Mouse (Mus musculus): Measurements from ENCODE around the gene Stac3.

Gene Stac3

DNA sequence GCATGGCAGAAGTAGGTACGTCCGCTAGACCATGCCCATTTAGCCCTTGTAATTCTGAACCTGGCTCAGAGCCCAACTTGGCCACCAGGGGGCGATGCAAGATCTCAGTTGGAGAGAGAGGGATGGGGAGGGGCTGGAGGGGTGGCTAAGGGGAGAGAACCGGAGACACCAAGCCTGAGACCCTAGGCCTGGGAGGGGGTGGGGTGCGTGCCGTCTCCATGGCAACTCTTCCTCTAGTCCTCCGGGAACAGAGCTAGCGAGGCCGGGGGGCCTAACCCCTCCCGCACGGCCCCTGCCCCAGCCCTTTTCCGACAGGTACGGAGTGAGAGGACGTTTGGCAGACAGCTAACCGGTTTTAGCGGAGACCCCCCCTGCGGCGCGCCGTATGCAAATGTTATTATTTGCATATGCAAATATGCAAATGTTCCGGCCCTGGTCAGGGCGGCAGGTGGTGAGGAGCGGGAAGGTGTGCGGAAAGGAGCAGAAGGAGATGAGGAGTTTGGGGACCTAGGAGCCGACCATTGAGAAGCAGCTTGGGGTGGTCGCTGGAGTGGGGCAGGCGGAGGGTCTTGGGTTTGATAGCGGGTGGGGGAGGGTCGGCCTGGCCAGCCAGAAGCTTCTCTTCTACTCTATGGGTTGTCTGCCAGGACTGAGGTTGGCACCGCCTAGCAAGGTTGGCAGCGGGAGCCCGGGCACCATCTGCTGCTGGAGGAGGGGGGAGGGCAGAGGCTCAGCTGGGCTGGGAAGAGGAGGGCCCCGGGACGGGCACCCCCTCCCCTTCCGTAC lies 7.8 kb downstream of the Stac3 start:
- peak; percentile 74 to 92 for DNase-seq (ENCODE audit: low spot score in 2 of 2)

DNA sequence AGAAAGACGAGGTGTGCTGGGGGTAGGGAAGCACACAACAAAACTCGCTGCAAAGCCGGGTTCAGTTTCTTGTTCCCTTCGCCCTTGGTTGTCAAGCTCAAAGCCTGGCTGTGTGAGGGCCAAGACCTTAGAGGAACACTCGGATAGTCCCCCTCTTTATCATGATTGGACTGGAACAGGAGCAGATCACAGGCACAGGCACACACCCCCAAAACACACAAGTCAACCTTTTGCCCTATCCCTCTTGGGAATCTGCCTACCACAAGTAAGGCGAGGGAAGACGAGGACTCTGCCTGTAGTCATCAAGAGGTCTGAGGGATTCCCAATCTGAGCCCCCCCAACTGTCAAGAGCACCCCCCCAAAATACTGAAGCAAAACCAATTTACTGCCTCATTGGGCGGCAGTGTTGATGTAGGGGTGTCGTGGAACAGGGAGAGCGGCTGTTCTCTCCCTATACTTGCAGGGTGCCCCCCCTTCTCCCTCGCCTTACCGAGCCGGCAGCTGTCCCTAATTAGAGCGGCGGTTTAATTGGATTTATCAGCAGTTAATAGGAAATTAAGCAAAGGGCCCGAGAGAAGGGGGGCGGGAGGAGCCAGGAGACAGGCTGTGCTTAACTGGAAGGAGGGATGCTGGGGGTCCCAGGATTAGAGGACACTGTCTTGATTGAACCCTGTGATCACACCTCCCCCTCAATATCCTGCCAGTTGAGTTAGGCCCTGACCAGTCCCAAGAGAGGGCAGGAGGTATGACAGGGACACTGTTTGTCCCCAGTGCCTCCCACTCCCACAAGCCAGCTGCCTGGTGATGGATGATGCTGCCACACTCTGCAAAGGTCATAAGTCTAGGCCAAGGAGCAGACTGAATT lies 8.6 kb downstream of the Stac3 start:
- DNase-seq (ENCODE audit: low spot score in 2 of 2): no peak

DNA sequence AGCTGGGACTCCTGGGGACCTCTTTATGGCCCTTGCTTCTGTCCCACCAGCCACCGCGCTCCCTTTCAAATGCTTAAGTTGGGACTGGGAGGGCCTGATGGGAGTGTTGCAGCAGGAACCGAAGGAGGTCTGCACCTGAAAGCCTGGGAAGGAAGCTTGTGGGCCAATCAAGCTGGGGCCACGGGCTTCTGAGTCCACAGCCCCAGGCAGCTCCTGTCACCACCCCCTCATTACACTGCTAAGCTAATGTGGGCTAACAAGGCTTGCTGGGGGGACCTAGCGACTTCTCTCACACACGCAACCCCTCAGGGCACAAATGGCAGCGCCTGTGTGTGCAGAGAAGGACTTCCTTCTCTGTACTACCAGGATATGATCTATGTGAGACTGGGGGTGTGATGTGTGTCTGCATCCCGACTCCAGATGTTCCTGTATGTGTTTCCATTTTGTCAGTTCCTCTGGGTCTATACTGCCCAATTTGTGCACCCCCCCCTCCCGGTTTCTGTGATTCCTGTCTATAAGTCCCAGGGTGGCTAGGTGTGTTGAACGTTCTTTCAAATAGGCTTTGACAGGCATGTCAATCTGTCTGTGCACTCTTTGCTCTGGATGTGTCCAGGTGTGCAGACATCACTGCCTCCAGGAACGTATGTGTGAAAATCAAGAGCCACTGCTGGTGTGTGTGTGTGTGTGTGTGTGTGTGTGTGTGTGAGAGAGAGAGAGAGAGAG lies 9.6 kb downstream of the Stac3 start:
- DNase-seq (ENCODE audit: low spot score in 2 of 2): no peak

DNA sequence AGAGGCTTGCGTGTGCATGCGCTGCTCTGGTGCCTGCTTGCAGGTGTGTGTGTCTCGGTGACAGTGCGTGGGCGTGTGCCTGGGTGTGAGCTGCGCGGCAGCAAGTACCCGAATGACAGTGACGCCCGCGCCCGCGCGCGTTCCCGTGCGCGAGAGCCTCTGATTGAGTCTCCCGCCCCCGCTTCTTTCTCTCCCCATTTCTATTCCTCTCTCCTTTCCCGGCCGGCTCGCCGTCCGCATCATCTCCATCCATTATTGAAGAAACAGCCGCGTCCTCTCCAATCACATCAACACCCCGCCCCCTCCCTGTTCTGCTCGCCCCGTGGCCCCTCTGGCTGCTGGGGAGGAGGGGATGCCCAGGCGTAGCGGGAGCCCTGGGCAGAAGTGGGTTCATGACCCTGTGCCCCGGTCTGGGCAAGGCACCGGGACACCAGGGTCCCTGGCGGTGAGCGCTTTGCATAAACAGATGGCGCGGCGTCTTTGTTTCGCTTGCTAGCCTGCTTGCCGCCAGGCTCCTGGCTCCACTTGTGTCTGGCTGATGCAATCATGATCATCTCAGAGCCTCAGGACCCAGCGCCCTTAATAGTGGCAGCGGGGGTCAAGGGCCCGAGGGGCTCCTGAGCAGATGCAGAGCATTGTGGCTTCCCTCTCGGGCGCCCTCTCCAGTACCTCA lies 10.3 kb downstream of the Stac3 start:
- DNase-seq (ENCODE audit: low spot score in 2 of 2): peak; percentile 58 to 62

DNA sequence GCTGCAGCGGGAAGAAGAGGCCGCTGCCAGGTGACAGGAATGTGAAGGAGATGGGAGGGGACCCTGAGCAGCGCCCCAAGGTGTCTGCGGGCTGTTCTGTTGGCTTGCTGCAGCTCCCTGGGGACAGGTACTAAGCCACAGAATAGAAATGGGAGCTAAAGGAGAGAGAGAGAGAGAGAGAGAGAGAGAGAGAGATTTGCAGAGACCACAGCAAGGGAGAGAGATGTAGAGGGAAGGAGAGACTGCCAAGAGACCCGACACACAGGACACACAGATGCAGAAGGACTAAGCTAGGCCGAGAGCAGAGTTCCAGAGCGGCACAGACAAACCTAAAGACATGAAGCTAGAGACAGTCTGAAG lies 10.8 kb downstream of the Stac3 start:
- DNase-seq (ENCODE audit: low spot score in 2 of 2): no peak

DNA sequence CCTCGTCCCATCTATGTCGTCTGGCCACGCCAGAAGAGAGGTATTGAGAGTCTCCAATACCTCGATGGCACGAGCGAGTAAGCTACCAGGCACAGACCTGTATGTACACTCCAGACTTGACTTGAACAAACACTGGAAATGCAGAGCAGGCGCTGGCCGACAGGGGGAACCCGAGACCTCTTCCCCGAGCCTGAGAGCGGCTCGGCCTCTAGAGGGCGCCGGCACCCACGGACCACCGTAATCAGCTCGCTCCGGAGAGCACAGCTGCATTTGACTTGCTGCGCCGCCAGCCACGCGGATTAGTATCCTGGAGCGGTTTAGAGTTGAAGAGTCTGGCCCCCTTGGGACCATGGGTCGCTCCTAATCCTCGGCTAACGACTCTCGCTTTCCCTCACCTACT lies 11.3 kb downstream of the Stac3 start:
- DNase-seq (ENCODE audit: low spot score in 2 of 2): peak; percentile 79 to 96

DNA sequence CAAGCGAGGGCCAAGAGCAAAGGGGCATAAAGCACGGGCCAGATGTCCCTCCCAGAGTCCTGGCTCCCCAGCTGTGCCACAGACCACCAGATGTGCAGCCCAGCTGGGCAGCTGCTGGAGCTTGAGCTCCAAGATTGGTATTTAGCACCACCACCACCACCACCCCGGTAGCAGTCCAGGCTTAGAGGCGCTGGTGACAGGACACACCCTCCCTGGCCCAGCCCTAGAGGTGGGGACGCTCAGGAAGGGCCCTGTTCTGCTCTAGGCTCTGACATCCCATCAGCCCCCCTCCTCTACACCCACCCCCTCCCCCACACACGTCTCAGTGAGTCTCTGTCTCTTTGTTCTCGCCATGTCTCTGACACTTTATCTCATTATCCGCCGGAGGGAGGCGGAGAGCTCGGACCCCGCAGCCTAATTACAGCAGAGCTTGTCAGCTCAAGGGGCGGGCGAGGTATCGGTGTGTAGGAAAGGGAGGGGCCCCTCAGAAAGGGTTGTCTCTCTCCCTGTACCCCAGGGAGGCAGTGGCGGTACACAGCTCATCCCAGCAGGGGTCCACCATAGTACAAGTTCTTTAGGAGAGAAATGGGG lies 12.1 kb downstream of the Stac3 start:
- DNase-seq (ENCODE audit: low spot score in 2 of 2): no peak

DNA sequence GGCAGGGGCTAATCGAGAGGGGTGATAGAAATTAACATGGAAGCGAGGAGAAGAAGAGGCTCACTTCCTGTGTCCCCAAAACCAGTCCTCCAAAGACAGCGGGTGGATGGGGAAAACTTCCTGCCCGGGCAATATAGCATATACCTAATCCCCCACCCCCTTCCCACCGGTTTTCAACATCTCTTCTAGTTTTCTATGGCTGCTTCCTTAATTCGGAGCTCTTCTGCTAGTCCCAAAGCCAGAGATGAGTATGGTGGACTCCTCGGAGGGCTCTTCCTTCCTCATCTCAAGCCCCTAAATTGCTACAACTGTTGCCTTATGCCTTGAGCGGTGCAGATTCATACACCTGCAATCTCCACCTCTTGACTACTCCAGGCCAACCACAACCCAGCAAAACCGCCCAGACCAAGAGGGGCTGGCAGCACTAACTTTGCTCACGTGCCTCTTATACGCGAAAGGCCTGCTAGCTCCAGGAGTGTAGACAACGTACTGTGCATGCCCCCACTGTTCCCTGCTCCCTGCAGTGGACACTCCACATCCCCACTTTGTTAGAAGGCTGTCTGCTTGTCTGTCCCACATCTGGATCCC lies 12.7 kb downstream of the Stac3 start:
- DNase-seq (ENCODE audit: low spot score in 2 of 2): no peak

DNA sequence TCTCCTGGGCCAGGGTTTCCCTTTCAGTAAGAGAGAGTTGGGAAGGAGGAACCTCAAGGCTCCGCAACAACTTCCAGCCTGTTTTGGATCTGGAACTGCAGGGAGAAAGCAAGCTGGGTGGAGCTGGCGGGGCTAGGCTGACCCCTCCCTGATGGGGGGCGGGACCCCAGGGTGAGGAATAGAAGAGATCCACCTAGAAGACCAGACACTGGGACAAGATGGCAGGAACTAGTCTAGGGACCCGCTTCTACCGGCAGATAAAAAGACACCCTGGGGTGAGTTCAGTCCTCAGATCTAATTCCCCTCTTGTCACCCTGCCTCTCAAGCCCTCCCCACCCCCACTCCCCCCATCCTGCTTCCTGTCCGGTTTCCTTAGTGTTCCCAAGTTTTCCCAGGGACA lies 13.3 kb downstream of the Stac3 start, which contains the start of gene Ndufa4l2:
Gene Ndufa4l2 (plus strand): TSS at position 204 of the 400 bp plus-strand sequence.
- DNase-seq (ENCODE audit: low spot score in 2 of 2): no peak

DNA sequence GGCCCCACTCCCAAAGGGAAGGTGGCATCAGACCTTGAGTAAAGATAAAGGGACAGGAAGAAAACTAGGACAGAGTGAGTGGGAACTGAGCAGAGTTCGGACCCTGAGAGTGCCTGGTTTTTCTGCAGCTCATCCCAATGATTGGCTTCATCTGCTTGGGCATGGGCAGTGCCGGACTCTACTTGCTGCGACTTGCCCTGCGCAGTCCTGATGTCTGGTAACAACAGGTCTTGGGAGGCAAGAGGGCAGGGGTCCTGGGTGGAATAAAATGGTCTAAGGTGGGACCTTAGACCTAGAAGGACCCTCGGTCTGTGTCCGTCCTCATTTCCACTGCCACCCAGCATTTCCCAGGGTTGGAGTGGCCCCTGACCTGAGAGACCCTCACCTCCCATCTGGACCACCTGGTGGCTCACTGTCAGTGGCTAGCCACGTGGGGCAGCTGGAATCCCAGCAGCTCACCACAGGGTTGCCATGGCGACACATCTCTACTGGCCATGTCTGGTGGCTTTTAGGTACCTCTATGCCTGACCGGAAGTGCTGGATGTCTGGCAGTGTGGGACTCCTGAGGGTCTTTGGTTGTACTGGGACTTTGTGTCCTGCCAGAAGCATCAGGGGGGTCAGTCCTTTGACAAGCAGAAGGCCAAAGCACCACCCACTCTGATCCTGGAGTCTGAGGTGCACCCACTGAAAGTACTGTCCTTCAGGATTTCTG lies 13.9 kb downstream of the Stac3 start:
- no peak for DNase-seq (ENCODE audit: low spot score in 2 of 2)

DNA sequence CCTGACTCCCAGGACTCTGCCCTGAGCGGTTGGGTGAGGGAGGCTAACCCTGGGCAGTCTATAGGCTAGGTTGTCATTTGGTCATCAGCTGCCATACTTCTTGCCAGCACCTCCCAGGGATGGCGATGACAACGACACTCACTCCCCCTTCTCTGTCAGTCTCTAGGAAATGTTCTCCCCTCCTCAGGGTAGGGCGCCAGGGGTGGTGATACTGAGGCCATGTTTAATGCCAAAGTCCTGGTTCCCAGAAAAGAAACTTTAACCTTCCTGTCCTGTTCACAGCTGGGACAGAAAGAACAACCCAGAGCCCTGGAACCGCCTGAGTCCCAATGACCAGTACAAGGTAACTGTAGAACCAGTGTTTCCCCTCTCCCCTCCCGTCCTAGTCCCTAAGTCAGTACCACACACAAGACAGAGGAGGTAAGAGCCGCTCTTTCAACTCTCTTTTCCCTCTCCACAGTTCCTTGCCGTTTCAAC lies 14.5 kb downstream of the Stac3 start:
- DNase-seq (ENCODE audit: low spot score in 2 of 2): no peak

DNA sequence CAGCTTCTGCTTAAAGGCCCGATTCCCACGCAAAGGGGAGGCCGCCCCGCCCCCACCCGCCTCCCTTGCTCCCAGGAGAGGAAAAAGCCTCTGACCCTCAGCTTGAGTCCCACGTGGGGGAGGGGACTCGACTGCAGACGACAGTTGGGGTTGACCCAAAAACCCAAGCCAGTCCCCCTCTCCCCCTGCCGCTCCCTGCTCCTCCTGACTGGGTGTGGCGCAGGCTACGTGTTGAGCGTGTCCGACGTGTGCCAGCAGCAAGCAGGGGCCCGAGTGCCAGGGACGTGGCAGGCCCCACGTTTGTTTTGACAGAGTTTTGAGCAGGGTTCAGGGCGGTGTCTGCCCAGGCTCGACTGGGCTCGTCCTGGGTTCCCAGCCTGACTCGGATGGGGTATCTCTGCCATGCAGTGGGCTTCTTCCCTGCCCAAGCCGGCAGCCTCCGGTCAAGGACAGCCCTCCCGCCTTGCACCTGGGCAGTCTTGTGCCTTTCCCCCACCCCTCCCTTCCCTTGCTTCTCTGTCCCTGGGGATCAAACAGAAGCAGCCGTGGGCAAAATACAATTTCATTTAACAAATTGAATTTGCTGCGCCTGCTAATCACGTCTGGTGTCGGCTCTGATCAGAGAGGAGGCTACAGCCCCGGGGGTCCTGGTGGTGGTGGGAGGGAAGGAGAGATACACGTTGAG lies 15.2 kb downstream of the Stac3 start:
- DNase-seq (ENCODE audit: low spot score in 2 of 2): no peak

DNA sequence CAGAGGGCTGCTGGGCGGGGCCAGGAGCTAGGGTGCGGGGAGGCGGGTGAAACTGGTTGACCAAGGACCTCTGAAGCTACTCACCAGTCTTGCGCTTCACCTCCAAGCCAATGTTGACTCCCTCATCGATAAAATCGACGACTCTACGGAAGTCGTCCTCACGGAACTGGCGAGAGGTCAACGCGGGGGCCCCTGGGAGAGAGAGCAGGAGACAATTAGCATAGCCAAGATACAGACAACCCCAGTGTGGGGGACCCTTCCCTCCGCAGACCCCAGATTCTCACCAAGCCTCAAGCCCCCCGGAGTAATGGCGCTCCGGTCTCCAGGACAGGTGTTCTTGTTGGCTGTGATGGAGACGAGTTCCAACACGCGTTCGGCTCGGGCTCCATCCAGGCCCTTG lies 16.5 kb downstream of the Stac3 start:
- DNase-seq (ENCODE audit: low spot score in 2 of 2): no peak

DNA sequence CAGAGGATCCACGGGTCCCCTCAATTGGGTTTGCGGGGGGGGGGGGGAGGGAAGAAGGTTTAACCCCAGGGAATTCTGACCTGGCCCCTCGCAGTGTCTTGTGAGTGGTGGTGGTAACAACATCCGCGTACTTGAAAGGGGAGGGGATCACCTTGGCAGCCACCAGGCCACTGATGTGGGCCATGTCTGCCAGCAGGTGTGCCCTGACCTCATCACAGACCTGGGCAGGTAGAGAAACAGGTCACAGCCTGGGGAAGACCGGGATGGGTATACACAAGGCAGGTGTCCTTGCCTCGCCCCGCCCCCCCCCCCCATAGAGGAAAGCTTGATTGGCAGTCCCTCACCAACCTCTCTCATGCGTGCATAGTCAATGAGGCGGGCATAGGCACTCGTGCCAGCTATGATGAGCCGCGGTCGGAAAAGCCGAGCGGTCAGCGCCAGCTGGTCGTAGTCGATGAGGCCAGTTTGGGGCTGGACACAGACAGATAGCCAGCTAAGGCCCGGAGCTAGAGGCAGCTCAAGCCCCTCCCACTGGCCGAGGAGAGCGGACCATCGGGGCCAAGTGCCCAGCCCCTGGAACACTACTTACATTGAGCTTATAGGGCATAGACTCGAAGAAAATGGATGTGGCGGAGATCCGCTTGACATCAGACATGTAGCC lies 17.7 kb downstream of the Stac3 start:
- DNase-seq (ENCODE audit: low spot score in 2 of 2): no peak

DNA sequence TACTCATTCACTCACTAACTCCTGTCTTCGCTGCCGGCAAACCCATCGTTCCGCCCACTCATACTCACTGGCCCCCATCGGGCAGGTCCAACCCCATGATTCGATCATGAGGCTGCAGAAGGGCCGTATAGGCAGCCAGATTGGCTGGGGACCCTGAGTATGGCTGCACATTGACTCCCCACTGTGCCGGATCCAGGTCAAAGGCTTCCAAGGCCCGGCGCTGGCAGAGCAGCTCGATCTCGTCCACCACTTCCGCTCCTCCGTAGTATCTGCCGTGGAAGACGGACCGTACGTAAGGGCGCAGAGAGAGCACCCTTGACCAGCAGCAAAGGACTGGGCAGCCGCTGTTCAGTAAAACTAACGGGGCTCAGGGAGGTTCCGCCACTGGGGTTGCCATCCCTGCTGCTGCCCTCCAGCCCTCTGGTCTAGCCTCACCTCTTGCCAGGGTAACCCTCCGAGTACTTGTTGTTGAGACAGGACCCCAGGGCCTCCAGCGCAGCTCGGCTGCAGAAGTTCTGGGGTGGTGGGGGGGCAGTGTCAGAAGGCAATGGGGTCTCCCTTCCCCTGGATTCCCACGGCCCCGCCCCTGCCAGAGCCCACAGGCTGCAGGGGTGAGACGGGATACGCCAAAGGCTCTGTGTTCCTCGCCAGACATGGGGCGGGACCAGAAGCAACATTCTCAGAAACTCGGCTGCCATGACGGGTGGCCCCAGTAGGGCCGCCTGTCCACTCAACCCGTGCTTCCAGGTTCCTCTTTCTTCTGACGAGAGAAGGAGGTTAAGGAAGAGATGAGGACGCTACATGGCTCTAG lies 18.6 kb downstream of the Stac3 start:
- no peak for DNase-seq (ENCODE audit: low spot score in 2 of 2)

DNA sequence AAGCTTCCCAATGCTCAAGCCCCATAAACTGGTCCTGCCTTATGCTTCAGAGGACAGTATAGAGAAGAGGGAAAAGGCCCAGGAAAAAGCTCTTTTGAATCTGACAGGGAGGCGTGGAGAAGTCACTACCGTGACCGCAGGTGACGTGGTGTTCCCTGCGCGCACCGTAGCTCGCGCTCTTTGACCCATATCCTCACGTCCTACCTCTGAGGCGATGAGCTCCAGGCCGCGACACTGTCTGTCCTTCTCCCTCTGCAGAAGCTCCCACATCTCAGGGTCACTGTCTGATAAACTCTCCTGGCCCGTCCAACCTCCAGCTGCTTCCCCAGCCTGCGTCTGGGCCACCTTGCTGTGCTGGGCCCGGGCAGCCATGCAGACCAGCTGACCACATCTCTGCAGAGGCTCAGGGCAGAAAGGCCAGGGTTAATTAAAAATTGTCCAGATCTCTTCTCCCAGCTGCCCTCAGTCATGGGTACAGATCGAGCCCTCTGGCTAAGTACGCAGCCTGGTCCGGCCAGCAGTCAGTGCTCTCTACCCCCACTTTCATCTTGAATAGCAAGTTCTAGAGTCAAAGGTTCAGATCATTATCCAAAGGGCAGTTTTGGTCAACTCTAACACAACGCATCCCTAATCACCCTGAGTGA lies 19.4 kb downstream of the Stac3 start:
- DNase-seq (ENCODE audit: low spot score in 2 of 2): no peak

DNA sequence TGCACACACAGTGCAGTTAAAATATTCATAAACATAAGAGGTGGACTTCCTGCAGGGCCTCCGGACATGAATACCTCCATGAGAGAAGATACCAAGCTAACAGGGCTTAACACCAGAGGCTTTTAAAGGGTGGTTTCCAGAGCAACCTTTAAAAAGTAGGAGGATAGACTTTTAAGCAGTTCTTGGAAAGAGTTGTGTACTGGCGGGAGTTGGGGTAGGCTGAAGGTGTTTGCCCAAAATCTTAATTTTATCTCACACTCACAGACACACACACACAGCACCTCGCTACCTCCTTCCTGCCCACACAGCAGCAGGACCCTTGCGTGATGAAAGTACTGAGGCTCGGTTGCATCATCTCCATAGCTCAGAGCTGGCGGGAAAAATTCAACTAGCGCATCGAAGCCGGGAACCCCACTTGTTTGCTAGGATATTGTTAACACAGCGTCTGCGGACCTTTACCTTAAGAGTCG lies 20.2 kb downstream of the Stac3 start:
- no peak for DNase-seq (ENCODE audit: low spot score in 2 of 2)

Data from thymus, postnatal 10 days (tissue).